Mouse (Mus musculus) forebrain, embryonic 10.5 days (tissue): Measurements from ENCODE around the gene Krtap2-4. TPM values are rescaled to one million over a fixed set of nuclear protein-coding genes. Genes with fewer than 3 reads are reported as not detected.
"Not testable (repeated sequence)": the region's sequence is repeated elsewhere in the genome, so short reads cannot be mapped to it uniquely, and the experiment has no call there.

Experiments used
- DNase-seq: peaks from one replicate; pipeline ENCODE4 v3.0.0-alpha.2; 2017; ENCODE audit warnings: low spot score; ENCODE audit errors: extremely low spot score
- H3K27ac ChIP-seq: fragments of 300-500 bp; sonication (generic); 2 replicates; pipeline ENCODE4 v1.5.1; 2016; ENCODE audit warnings: mild to moderate bottlenecking
- H3K27me3 ChIP-seq: fragments of 300-500 bp; sonication (generic); 2 replicates; pipeline ENCODE4 v1.6.1; 2016; ENCODE audit warnings: mild to moderate bottlenecking; ENCODE audit not compliant: poor library complexity, severe bottlenecking
- H3K36me3 ChIP-seq: fragments of 300-500 bp; sonication (generic); replicated peaks from 2 replicates; pipeline ENCODE4 v1.6.1; 2016; ENCODE audit warnings: mild to moderate bottlenecking, moderate library complexity
- H3K4me1 ChIP-seq: fragments of 300-500 bp; sonication (generic); 2 replicates; pipeline ENCODE4 v1.6.1; 2016
- H3K4me3 ChIP-seq: fragments of 300-500 bp; sonication (generic); 2 replicates; pipeline ENCODE4 v1.5.1; 2016; ENCODE audit warnings: mild to moderate bottlenecking, moderate library complexity
- H3K9me3 ChIP-seq: fragments of 300-500 bp; sonication (generic); 2 replicates; pipeline ENCODE4 v1.6.1; 2016; ENCODE audit warnings: mild to moderate bottlenecking, moderate library complexity
- WGBS: fragments of 180-500 bp; shearing (Covaris S2); methylation state at CpG from one replicate; pipeline ENCODE4 v1.1.7; 2016; 5-methylcytosine and 5-hydroxymethylcytosine counted together
- polyA plus RNA-seq: library from polyadenylated mRNA; unstranded; fragments of >200 nt; fragmentation: Nextera tagmentation; extraction: Ambion mirVana; gene quantifications from 2 replicates; pipeline ENCODE4 v1.2.1, GENCODE M21; 2016

The Krtap2-4 gene
- polyA plus RNA-seq, 1 experiment from 2014 or later = not detected

DNA sequence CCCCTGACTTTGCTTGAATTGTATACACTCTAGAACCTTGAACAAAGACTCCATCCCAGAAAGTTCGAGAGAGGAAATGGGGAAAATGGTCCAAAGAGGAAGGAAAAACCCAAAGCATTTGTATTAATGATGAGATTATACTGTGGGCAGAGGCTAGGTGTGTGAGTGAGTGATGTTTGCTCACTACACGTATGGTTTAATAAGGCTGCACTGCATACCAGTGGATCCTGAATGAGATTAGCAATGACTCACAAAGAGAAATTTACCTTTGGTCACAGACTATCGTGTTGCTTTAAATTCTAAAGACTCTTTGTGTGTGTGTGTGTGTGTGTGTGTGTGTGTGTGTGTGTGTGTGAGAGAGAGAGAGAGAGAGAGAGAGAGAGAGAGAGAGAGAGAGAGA is 16.2 kb upstream of the Krtap2-4 start:
- DNase-seq = no peak
- Histone ChIP-seq H3K27me3 (no peaks in the 10 kb centered on the region), H3K4me1 (peaks cover 5% of the 10 kb centered on the region), H3K9me3 (no peaks in the 10 kb centered on the region), H3K36me3 (no peaks in the 10 kb centered on the region), H3K4me3 (no peak overlapping the region), H3K27ac (no peak overlapping the region)
- WGBS = 86% methylated on average over 3 of the region's 3 CpGs

- H3K4me1 ChIP-seq = no peaks in the 10 kb centered on the region
- no peaks in the 10 kb centered on the region for H3K27me3 ChIP-seq
- DNase-seq = no peak
- no peaks in the 10 kb centered on the region for H3K36me3 ChIP-seq
- H3K9me3 ChIP-seq = no peaks in the 10 kb centered on the region
- 86% methylated on average over 4 of the region's 4 CpGs for WGBS
- H3K27ac ChIP-seq = no peak within 1 kb of the TSS
- H3K4me3 ChIP-seq = no peak within 1 kb of the TSS
These were observed 13.5 kb upstream of the Krtap2-4 start, which contains the start of gene Krtap4-1 for GRCm38 (mm10) chr11:99628138-99628537. Gene Krtap4-1, minus strand, starts transcription at chr11:99628238.

- DNase-seq = no peak
- Histone ChIP-seq H3K36me3 (no peaks in the 10 kb centered on the region), H3K9me3 (no peaks in the 10 kb centered on the region), H3K4me3 (no peak within 1 kb of the TSS), H3K4me1 (no peaks in the 10 kb centered on the region), H3K27me3 (no peaks in the 10 kb centered on the region), H3K27ac (no peak within 1 kb of the TSS)
- 92% methylated on average over 2 of the region's 2 CpGs for WGBS
These were observed 5.7 kb upstream of the Krtap2-4 start, which contains the start of gene Gm11562 for GRCm38 (mm10) chr11:99620335-99620734. Gene Gm11562, minus strand, starts transcription at chr11:99620435.

- 94% methylated on average over 1 of the region's 2 CpGs for WGBS
- DNase-seq, H3K27ac ChIP-seq, H3K36me3 ChIP-seq, H3K4me1 ChIP-seq, H3K4me3 ChIP-seq, H3K27me3 ChIP-seq, H3K9me3 ChIP-seq: not testable (repeated sequence)
These were observed 4.6 kb downstream of the Krtap2-4 start, which contains the start of gene Gm11937 for GRCm38 (mm10) chr11:99610089-99610488. Gene Gm11937, minus strand, starts transcription at chr11:99610189.

DNA sequence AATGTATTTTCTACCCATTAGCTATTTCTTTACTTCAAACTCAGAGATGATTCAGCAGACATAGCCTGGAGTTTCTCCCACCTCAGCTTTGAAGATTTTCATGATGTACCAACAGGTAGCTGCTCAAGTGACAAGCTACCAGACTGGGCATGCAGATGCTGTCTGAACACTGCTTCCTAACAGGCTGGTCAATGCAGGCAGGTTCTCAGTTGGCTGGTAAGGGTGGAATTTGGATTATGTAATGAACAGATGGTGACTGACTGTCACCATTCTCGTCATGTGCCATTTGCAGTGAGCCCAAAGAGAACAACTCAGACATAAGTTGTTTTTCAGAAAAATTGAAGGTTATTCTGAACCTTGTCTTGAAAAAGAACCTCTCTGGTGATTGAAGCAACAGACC is 5.5 kb downstream of the Krtap2-4 start:
- Histone ChIP-seq H3K27ac (no peak overlapping the region), H3K4me1 (no peaks in the 10 kb centered on the region), H3K27me3 (no peaks in the 10 kb centered on the region), H3K36me3 (no peaks in the 10 kb centered on the region), H3K4me3 (no peak overlapping the region), H3K9me3 (no peaks in the 10 kb centered on the region)
- WGBS = 70% methylated on average over 1 of the region's 1 CpGs
- no peak for DNase-seq

DNA sequence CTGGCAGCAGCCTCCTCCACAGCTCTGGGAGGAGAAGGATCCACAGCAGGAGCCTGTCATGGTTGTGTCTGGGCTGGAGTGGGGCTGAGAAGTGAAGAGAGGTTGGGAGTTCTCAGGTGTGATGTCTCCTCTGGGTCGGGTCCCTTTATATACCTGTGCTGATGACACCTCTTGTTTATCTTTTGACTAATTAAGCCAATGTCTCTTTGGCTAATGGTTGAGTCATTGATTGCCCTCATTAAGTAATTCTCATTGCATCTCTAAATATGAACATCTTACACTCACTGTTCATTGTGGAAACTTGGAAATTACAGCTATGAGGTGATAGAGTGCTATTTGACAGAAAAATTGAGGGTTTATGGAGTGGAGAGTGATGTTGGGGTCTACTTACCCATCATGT is 11.4 kb downstream of the Krtap2-4 start, which contains the start of gene Gm11938:
Gene Gm11938, minus strand, starts transcription at position 101 of the 400 bp plus-strand sequence.
- not testable (repeated sequence) for H3K27me3 ChIP-seq, H3K36me3 ChIP-seq, H3K27ac ChIP-seq, H3K4me1 ChIP-seq, H3K4me3 ChIP-seq, H3K9me3 ChIP-seq, DNase-seq
- 84% methylated on average over 1 of the region's 1 CpGs for WGBS

DNA sequence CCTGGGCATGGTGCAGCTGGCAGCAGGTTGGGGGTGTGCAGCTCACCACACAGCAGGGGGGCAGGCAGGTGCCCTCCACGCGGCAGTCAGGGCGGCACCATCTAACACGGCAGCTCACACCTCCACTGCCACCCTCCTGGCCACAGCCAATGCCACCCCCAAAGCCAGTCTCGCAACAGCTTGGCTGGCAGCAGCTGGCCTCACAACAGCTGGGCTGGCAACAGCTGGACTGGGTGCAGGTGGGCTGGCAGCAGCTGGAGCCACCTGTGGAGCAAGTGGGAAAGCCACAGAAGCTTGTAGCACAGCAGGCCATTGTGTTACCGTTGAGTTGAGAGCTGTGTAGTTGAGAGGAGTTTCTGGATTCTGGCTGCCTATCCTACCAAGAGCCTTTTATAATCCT is 16.9 kb downstream of the Krtap2-4 start, which contains the start of gene Krtap9-3:
Gene Krtap9-3, minus strand, starts transcription at position 364 of the 400 bp plus-strand sequence.
- not testable (repeated sequence) for DNase-seq, H3K9me3 ChIP-seq, H3K36me3 ChIP-seq, H3K4me3 ChIP-seq, H3K4me1 ChIP-seq, H3K27me3 ChIP-seq, H3K27ac ChIP-seq
- WGBS = 90% methylated on average over 6 of the region's 6 CpGs

DNA sequence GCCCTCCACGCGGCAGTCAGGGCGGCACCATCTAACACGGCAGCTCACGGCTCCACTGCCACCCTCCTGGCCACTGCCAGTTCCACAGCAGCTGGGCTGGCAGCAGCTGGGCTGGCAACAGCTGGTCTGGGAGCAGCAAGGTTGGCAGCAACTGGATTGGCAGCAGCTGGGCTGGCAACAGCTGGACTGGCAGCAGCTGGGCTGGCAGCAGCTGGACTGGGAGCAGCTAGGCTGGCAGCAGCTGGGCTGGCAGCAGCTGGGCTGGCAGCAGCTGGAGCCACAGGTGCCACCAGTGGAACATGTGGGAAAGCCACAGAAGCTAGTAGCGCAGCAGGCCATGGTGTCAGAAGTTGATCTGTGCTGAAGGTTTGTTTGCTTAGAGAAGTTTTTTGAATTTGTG is 23.7 kb downstream of the Krtap2-4 start, which contains the start of gene Krtap1-3:
Gene Krtap1-3, minus strand, starts transcription at position 359 of the 400 bp plus-strand sequence.
- WGBS = 89% methylated on average over 6 of the region's 6 CpGs
- no peak for DNase-seq
- H3K36me3 ChIP-seq = no peaks in the 10 kb centered on the region
- H3K4me3 ChIP-seq = no peak within 1 kb of the TSS
- H3K27ac ChIP-seq = no peak within 1 kb of the TSS
- H3K27me3 ChIP-seq = no peaks in the 10 kb centered on the region
- H3K4me1 ChIP-seq = no peaks in the 10 kb centered on the region
- no peaks in the 10 kb centered on the region for H3K9me3 ChIP-seq

- H3K4me3 ChIP-seq = no peak overlapping the region
- no peaks in the 10 kb centered on the region for H3K4me1 ChIP-seq
- no peaks in the 10 kb centered on the region; the same call in 1 of the 2 replicates for H3K27me3 ChIP-seq
- no peak for DNase-seq
- H3K9me3 ChIP-seq = no peaks in the 10 kb centered on the region
- WGBS = 93% methylated on average over 7 of the region's 7 CpGs
- H3K27ac ChIP-seq = no peak overlapping the region
- H3K36me3 ChIP-seq = no peaks in the 10 kb centered on the region
These were observed 29.6 kb downstream of the Krtap2-4 start for GRCm38 (mm10) chr11:99585096-99585495.

DNA sequence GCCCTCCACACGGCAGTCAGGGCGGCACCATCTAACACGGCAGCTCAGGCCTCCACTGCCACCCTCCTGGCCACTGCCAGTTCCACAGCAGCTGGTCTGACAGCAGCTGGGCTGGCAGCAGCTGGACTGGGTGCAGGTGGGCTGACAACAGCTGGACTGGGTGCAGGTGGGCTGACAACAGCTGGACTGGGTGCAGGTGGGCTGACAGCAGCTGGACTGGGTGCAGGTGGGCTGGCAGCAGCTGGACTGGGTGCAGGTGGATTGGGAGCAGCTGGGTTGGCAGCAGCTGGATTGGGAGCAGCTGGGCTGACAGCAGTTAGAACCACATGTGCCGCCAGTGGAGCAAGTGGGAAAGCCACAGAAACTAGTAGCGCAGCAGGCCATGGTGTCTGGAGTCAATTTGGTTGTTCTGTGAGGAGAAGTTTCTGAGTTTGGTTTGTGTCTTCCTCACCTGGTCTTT is 31.4 kb downstream of the Krtap2-4 start, which contains the start of gene Krtap1-4:
Gene Krtap1-4, minus strand, starts transcription at position 410 of the 460 bp plus-strand sequence.
- Histone ChIP-seq H3K9me3 (no peaks in the 10 kb centered on the region), H3K36me3 (no peaks in the 10 kb centered on the region), H3K4me3 (no peak within 1 kb of the TSS), H3K4me1 (no peaks in the 10 kb centered on the region), H3K27me3 (no peaks in the 10 kb centered on the region; the same call in 1 of the 2 replicates), H3K27ac (no peak within 1 kb of the TSS)
- DNase-seq = no peak
- 97% methylated on average over 5 of the region's 5 CpGs for WGBS

GRCm38 (mm10) chr11:99581564-99581963 is 33.1 kb downstream of the Krtap2-4 start:
- WGBS = 93% methylated on average over 6 of the region's 6 CpGs
- H3K4me3 ChIP-seq = no peak overlapping the region
- H3K27ac ChIP-seq = no peak overlapping the region
- no peak for DNase-seq
- no peaks in the 10 kb centered on the region; the same call in 1 of the 2 replicates for H3K27me3 ChIP-seq
- H3K4me1 ChIP-seq = no peaks in the 10 kb centered on the region
- H3K36me3 ChIP-seq = no peaks in the 10 kb centered on the region
- no peaks in the 10 kb centered on the region for H3K9me3 ChIP-seq

DNA sequence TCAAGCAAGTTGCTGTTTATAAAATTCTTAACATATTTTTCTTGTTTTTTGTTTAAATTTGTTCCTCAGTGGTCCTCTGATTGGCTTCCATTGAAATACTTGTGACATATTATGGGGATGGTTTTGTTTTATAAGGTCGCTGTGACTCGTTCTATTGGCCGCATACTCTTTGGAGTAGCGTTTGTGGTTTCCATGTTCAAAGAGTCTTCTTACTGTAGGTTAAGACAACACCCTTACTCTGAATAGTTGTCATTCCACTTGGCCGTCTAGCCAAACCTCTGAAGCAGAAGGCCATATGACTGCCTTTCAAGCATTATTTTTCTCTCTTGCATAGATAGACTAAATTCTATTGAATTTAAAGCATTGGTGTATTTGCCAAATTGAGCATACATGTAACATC is 33.6 kb downstream of the Krtap2-4 start:
- no peak overlapping the region for H3K4me3 ChIP-seq
- no peaks in the 10 kb centered on the region for H3K4me1 ChIP-seq
- 95% methylated on average over 5 of the region's 5 CpGs for WGBS
- DNase-seq = no peak
- no peak overlapping the region for H3K27ac ChIP-seq
- H3K36me3 ChIP-seq = no peaks in the 10 kb centered on the region
- no peaks in the 10 kb centered on the region; the same call in 1 of the 2 replicates for H3K27me3 ChIP-seq
- H3K9me3 ChIP-seq = no peaks in the 10 kb centered on the region

GRCm38 (mm10) chr11:99580636-99581035 is 34.0 kb downstream of the Krtap2-4 start, which contains the start of gene Krtap1-5:
Gene Krtap1-5, minus strand, starts transcription at chr11:99581016.
- H3K27me3 ChIP-seq = no peaks in the 10 kb centered on the region; the same call in 1 of the 2 replicates
- H3K36me3 ChIP-seq = no peaks in the 10 kb centered on the region
- H3K9me3 ChIP-seq = no peaks in the 10 kb centered on the region
- no peaks in the 10 kb centered on the region for H3K4me1 ChIP-seq
- no peak for DNase-seq
- H3K4me3 ChIP-seq = no peak within 1 kb of the TSS
- 92% methylated on average over 6 of the region's 6 CpGs for WGBS
- H3K27ac ChIP-seq = no peak within 1 kb of the TSS
